8 mouse cellular contexts compared by ENCODE assay signal in the genomic region with DNA sequence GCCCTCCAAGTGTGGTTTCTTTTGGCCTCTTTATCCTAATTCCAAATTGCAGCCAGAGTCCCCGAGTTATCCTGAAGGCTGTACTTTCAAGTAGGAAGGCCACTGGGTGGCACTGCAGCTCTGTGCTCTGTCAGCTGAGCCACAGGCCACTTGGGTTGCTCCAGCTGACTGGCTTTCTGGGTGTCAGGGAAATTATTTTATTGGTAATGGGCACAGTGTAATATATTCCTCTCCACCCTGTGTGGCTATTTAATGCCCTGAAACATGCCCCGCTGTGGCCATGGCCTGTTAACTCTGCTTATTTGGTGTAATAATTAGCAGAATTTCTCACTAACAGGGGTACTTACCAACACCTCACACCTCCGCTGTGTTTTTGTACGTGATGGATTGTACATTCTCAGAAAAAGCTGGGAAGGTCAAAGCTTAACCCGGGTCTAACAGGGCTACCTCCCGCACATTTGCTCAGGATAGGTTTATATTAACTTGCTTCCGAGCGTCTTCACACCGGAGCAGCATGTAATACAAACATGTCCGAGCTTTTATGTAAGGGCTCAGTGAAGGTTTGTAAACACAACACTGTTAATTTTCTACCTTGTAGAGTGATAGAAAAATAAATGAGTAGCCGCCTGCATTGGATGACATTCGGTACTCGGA.
DNase-seq lines count a peak whose midpoint lies in the region; ATAC-seq and TF ChIP-seq lines count a peak whose summit lies in the region.

No protein-coding gene starts in this region.

- H3K27ac ChIP-seq in embryonic facial prominence, embryonic 12.5 days, result no peak overlapping the region
- no peak overlapping the region for H3K27ac ChIP-seq in heart, embryonic 10.5 days
- H3K27ac ChIP-seq in liver, embryonic 11.5 days (ENCODE audit: low read depth, low read length), result no peak overlapping the region
- no peak overlapping the region for H3K27ac ChIP-seq in neural tube, embryonic 11.5 days (ENCODE audit: low read depth, low read length)
- no peak overlapping the region for H3K27ac ChIP-seq in testis, adult 2 months (ENCODE audit: control insufficient read depth, insufficient read depth, low read depth, low read length)

- H3K36me3 ChIP-seq in embryonic facial prominence, embryonic 12.5 days, result no peaks in the 10 kb centered on the region
- no peaks in the 10 kb centered on the region for H3K36me3 ChIP-seq in heart, embryonic 10.5 days
- H3K36me3 ChIP-seq in liver, embryonic 11.5 days (ENCODE audit: control insufficient read depth, insufficient read depth, low read length), result no peaks in the 10 kb centered on the region
- H3K36me3 ChIP-seq in neural tube, embryonic 11.5 days (ENCODE audit: control insufficient read depth, insufficient read depth, low read length), result no peaks in the 10 kb centered on the region
- no peaks in the 10 kb centered on the region for H3K36me3 ChIP-seq in testis, adult 2 months (ENCODE audit: control insufficient read depth, insufficient read depth, low read length)

- H3K4me3 ChIP-seq in embryonic facial prominence, embryonic 12.5 days, result no peak overlapping the region
- no peak overlapping the region for H3K4me3 ChIP-seq in heart, embryonic 10.5 days
- H3K4me3 ChIP-seq in liver, embryonic 11.5 days (ENCODE audit: low read depth, low read length), result no peak overlapping the region
- no peak overlapping the region for H3K4me3 ChIP-seq in neural tube, embryonic 11.5 days (ENCODE audit: low read depth, low read length)
- no peak overlapping the region for H3K4me3 ChIP-seq in testis, adult 2 months (ENCODE audit: control insufficient read depth, low read depth, low read length)

- TF ChIP-seq POLR2A in testis, adult 2 months (IDR thresholded peaks at IDR 0.05; ENCODE audit: control insufficient read depth, low read depth, low read length), result no peak

- 74% methylated on average over 13 of the region's 13 CpGs for WGBS in embryonic facial prominence, embryonic 12.5 days
- WGBS in heart, embryonic 10.5 days, result 75% methylated on average over 13 of the region's 13 CpGs
- 60% methylated on average over 13 of the region's 13 CpGs for WGBS in liver, embryonic 11.5 days
- WGBS in neural tube, embryonic 11.5 days, result 64% methylated on average over 13 of the region's 13 CpGs

- H3K4me2 ChIP-seq in embryonic facial prominence, embryonic 12.5 days (replicated peaks), result no peak overlapping the region
- H3K4me2 ChIP-seq in liver, embryonic 11.5 days, result peak overlapping the region; percentile 12; the same call in 1 of the 2 replicates
- no peak overlapping the region for H3K4me2 ChIP-seq in neural tube, embryonic 11.5 days (ENCODE audit: low read depth)

- no peaks in the 10 kb centered on the region for H3K27me3 ChIP-seq in embryonic facial prominence, embryonic 12.5 days
- no peaks in the 10 kb centered on the region for H3K27me3 ChIP-seq in heart, embryonic 10.5 days (ENCODE audit: insufficient read depth, poor library complexity, severe bottlenecking)
- no peaks in the 10 kb centered on the region for H3K27me3 ChIP-seq in liver, embryonic 11.5 days (replicated peaks; ENCODE audit: control insufficient read depth, insufficient read depth, low read length)
- H3K27me3 ChIP-seq in neural tube, embryonic 11.5 days (ENCODE audit: control insufficient read depth, insufficient read depth, low read length), result peaks cover 2% of the 10 kb centered on the region; the same call in 1 of the 2 replicates
- H3K27me3 ChIP-seq in testis, adult 2 months (ENCODE audit: control insufficient read depth, insufficient read depth, low read length), result no peaks in the 10 kb centered on the region

- peaks cover 73% of the 10 kb centered on the region for H3K4me1 ChIP-seq in embryonic facial prominence, embryonic 12.5 days
- peaks cover 70% of the 10 kb centered on the region for H3K4me1 ChIP-seq in heart, embryonic 10.5 days
- H3K4me1 ChIP-seq in liver, embryonic 11.5 days (replicated peaks; ENCODE audit: control insufficient read depth, insufficient read depth, low read length), result peaks cover 59% of the 10 kb centered on the region
- H3K4me1 ChIP-seq in neural tube, embryonic 11.5 days (ENCODE audit: control insufficient read depth, insufficient read depth, low read length), result peaks cover 31% of the 10 kb centered on the region
- H3K4me1 ChIP-seq in testis, adult 2 months (ENCODE audit: control insufficient read depth, insufficient read depth, low read length), result no peaks in the 10 kb centered on the region; the same call in 1 of the 2 replicates

- DNase-seq in 3T3-L1 (ENCODE audit: low read depth, low spot score), result peak; percentile 78
- DNase-seq in adrenal gland, postnatal 25 days, result peak; percentile 78
- DNase-seq in heart, embryonic 10.5 days (ENCODE audit: low spot score), result peak; percentile 88
- peak; percentile 93 for DNase-seq in kidney, postnatal 10 days
- peak; percentile 64 for DNase-seq in liver, embryonic 11.5 days (ENCODE audit: low spot score)
- DNase-seq in neural tube, embryonic 11.5 days (ENCODE audit: low spot score), result peak; percentile 79

- peak; percentile 49; the same call in 1 of the 2 replicates for ATAC-seq in embryonic facial prominence, embryonic 12.5 days (ENCODE audit: insufficient number of reproducible peaks, insufficient read depth, low FRiP score, low TSS enrichment)
- ATAC-seq in liver, embryonic 11.5 days (replicated peaks; ENCODE audit: low FRiP score), result peak; percentile 34; the same call in 1 of the 2 replicates
- 0 out of 2 replicates have a peak, but pooled peaks have one; percentile 23 for ATAC-seq in neural tube, embryonic 11.5 days (ENCODE audit: insufficient read depth, low FRiP score, low TSS enrichment)

- no peaks in the 10 kb centered on the region for H3K9me3 ChIP-seq in embryonic facial prominence, embryonic 12.5 days
- no peaks in the 10 kb centered on the region for H3K9me3 ChIP-seq in heart, embryonic 10.5 days
- H3K9me3 ChIP-seq in liver, embryonic 11.5 days (ENCODE audit: control insufficient read depth, low read length), result no peaks in the 10 kb centered on the region
- H3K9me3 ChIP-seq in neural tube, embryonic 11.5 days (ENCODE audit: control insufficient read depth, low read length), result no peaks in the 10 kb centered on the region

- peak; percentile 49; the same call in 1 of the 2 replicates for TF ChIP-seq CTCF in testis, adult 2 months (IDR thresholded peaks at IDR 0.05; ENCODE audit: control insufficient read depth, insufficient read depth, insufficient replicate concordance, low read depth, low read length)

- H3K9ac ChIP-seq in embryonic facial prominence, embryonic 12.5 days, result no peak overlapping the region
- no peak overlapping the region for H3K9ac ChIP-seq in liver, embryonic 11.5 days (ENCODE audit: low read depth, low read length)
- H3K9ac ChIP-seq in neural tube, embryonic 11.5 days (ENCODE audit: low read length), result no peak overlapping the region
